Mouse (Mus musculus): ENCODE measurements at regions not wholly inside any gene's neighbourhood (a gene's known extent, or its start where the extent isn't known, plus 50 kb on each side); places are given as distances from the start of the nearest gene placed in this dataset.
"Not testable (repeated sequence)": the region's sequence is repeated elsewhere in the genome, so short reads cannot be mapped to it uniquely, and the experiment has no call there.

GRCm38 (mm10) chr10:69046008-69046555 lies 105.2 kb upstream of the Rhobtb1 start:
- no peak for TF ChIP-seq GATA1 (IDR thresholded peaks at IDR 0.05; ENCODE audit: low read length)
- TF ChIP-seq TAL1 (IDR thresholded peaks at IDR 0.05; ENCODE audit: low read length), result no peak
- Histone ChIP-seq H3K9me3 (ENCODE audit: control insufficient read depth, low read length) (peaks cover 25% of the 10 kb centered on the region), H3K4me1 (ENCODE audit: control insufficient read depth) (no peaks in the 10 kb centered on the region), H3K36me3 (ENCODE audit: control insufficient read depth) (no peaks in the 10 kb centered on the region), H3K27me3 (ENCODE audit: control insufficient read depth) (no peaks in the 10 kb centered on the region), H3K4me3 (replicated peaks) (no peak overlapping the region)

- TF ChIP-seq GATA1 (IDR thresholded peaks at IDR 0.05; ENCODE audit: low read length), result no peak
- TF ChIP-seq TAL1 (IDR thresholded peaks at IDR 0.05; ENCODE audit: low read length), result no peak
Measured at GRCm38 (mm10) chr10:69078008-69078407, 73.2 kb upstream of the Rhobtb1 start.

GRCm38 (mm10) chr10:69086184-69086583 lies 65.0 kb upstream of the Rhobtb1 start:
- Histone ChIP-seq H3K27me3 (ENCODE audit: control insufficient read depth) (no peaks in the 10 kb centered on the region), H3K9me3 (ENCODE audit: control insufficient read depth, low read length) (peaks cover 4% of the 10 kb centered on the region; the same call in 1 of the 2 replicates), H3K4me1 (ENCODE audit: control insufficient read depth) (no peaks in the 10 kb centered on the region), H3K4me3 (replicated peaks) (no peak overlapping the region), H3K36me3 (ENCODE audit: control insufficient read depth) (no peaks in the 10 kb centered on the region)
- no peak for TF ChIP-seq TAL1 (IDR thresholded peaks at IDR 0.05; ENCODE audit: low read length)
- TF ChIP-seq GATA1 (IDR thresholded peaks at IDR 0.05; ENCODE audit: low read length), result no peak

More at GRCm38 (mm10) chr10:69078008-69078407, 73.2 kb upstream of the Rhobtb1 start:
- H3K27me3 ChIP-seq (ENCODE audit: control insufficient read depth), result no peaks in the 10 kb centered on the region
- no peaks in the 10 kb centered on the region for H3K4me1 ChIP-seq (ENCODE audit: control insufficient read depth)
- H3K4me3 ChIP-seq (replicated peaks), result no peak overlapping the region
- no peaks in the 10 kb centered on the region for H3K36me3 ChIP-seq (ENCODE audit: control insufficient read depth)
- H3K9me3 ChIP-seq (ENCODE audit: control insufficient read depth, low read length), result peaks cover 6% of the 10 kb centered on the region

- H3K4me1 ChIP-seq (ENCODE audit: control insufficient read depth), result no peaks in the 10 kb centered on the region
- peaks cover 27% of the 10 kb centered on the region for H3K9me3 ChIP-seq (ENCODE audit: control insufficient read depth, low read length)
- H3K27me3 ChIP-seq (ENCODE audit: control insufficient read depth), result no peaks in the 10 kb centered on the region
- no peaks in the 10 kb centered on the region for H3K36me3 ChIP-seq (ENCODE audit: control insufficient read depth)
- no peak for TF ChIP-seq GATA1 (IDR thresholded peaks at IDR 0.05; ENCODE audit: low read length)
- TF ChIP-seq TAL1 (IDR thresholded peaks at IDR 0.05; ENCODE audit: low read length), result no peak
- no peak overlapping the region for H3K4me3 ChIP-seq (replicated peaks)
Measured at GRCm38 (mm10) chr10:69091872-69092271, 59.4 kb upstream of the Rhobtb1 start.

- Histone ChIP-seq H3K9me3 (ENCODE audit: control insufficient read depth, low read length) (peaks cover 25% of the 10 kb centered on the region), H3K4me1 (ENCODE audit: control insufficient read depth) (no peaks in the 10 kb centered on the region), H3K4me3 (replicated peaks) (no peak overlapping the region), H3K27me3 (ENCODE audit: control insufficient read depth) (no peaks in the 10 kb centered on the region), H3K36me3 (ENCODE audit: control insufficient read depth) (no peaks in the 10 kb centered on the region)
- TF ChIP-seq TAL1 (IDR thresholded peaks at IDR 0.05; ENCODE audit: low read length), result no peak
- TF ChIP-seq GATA1 (IDR thresholded peaks at IDR 0.05; ENCODE audit: low read length), result no peak
Measured at GRCm38 (mm10) chr10:69100021-69100420, 51.2 kb upstream of the Rhobtb1 start.

- H3K4me1 ChIP-seq (ENCODE audit: control insufficient read depth); H3K36me3 ChIP-seq (ENCODE audit: control insufficient read depth); H3K27me3 ChIP-seq (ENCODE audit: control insufficient read depth); H3K4me3 ChIP-seq (replicated peaks): not testable (repeated sequence)
- peaks cover 24% of the 10 kb centered on the region for H3K9me3 ChIP-seq (ENCODE audit: control insufficient read depth, low read length)
Measured at GRCm38 (mm10) chr10:69100742-69101141, 50.5 kb upstream of the Rhobtb1 start.

Data from erythroblast, embryonic 14.5 days (primary cell).